Mouse (Mus musculus) megakaryocyte, embryonic 14.5 days (primary cell): Measurements from ENCODE around the gene Npr1. TPM values are rescaled to one million over a fixed set of nuclear protein-coding genes. Genes with fewer than 3 reads are reported as not detected.

Experiments
- H3K27me3 ChIP-seq: replicated peaks from 2 replicates; pipeline ENCODE3; 2012; ENCODE audit warnings: inconsistent platforms
- H3K36me3 ChIP-seq: replicated peaks from 2 replicates; pipeline ENCODE3; 2012; ENCODE audit warnings: low read length, inconsistent platforms, mixed read lengths
- H3K4me1 ChIP-seq: 2 replicates; pipeline ENCODE4 v1.6.1; 2012; ENCODE audit warnings: inconsistent platforms
- H3K4me3 ChIP-seq: replicated peaks from 2 replicates; pipeline ENCODE3; 2012; ENCODE audit warnings: moderate library complexity, mild to moderate bottlenecking, inconsistent platforms
- H3K9me3 ChIP-seq: 2 replicates; pipeline ENCODE4 v1.6.1; 2012; ENCODE audit warnings: inconsistent platforms
- FLI1 ChIP-seq: IDR thresholded peaks from 2 replicates; pipeline ENCODE4 v1.6.1; 2012; ENCODE audit warnings: low read length, inconsistent platforms, mixed read lengths
- GATA1 ChIP-seq: IDR thresholded peaks from 3 replicates; pipeline ENCODE4 v1.6.1; 2012; ENCODE audit warnings: mixed read lengths, low read length, inconsistent platforms, borderline replicate concordance
- polyA plus RNA-seq: library from polyadenylated mRNA; stranded (reverse); fragments of >175 nt; gene quantifications from 2 replicates; pipeline ENCODE4 v1.2.3, GENCODE M21; 2012; ENCODE audit warnings: low replicate concordance; ENCODE audit not compliant: insufficient read depth

Npr1 gene
- polyA plus RNA-seq, 1 experiment = 2.6 TPM

- H3K4me1 ChIP-seq = peaks cover 17% of the 10 kb centered on the region
- no peaks in the 10 kb centered on the region for H3K36me3 ChIP-seq
- H3K9me3 ChIP-seq = no peaks in the 10 kb centered on the region; the same call in 1 of the 2 replicates
- no peak overlapping the region for H3K4me3 ChIP-seq
- TF ChIP-seq FLI1 (no peak), GATA1 (no peak)
- no peaks in the 10 kb centered on the region for H3K27me3 ChIP-seq
Observed at GRCm38 (mm10) chr3:90440756-90441155, 24.9 kb downstream of the Npr1 start.

- Histone ChIP-seq H3K4me1 (peaks cover 13% of the 10 kb centered on the region), H3K27me3 (no peaks in the 10 kb centered on the region), H3K36me3 (no peaks in the 10 kb centered on the region), H3K9me3 (no peaks in the 10 kb centered on the region), H3K4me3 (no peak overlapping the region)
- TF ChIP-seq FLI1 (no peak), GATA1 (no peak)
Observed at GRCm38 (mm10) chr3:90437131-90437530, 28.5 kb downstream of the Npr1 start.

GRCm38 (mm10) chr3:90434073-90434730 lies 31.5 kb downstream of the Npr1 start:
- H3K4me1 ChIP-seq = peaks cover 40% of the 10 kb centered on the region
- H3K27me3 ChIP-seq = no peaks in the 10 kb centered on the region
- peak overlapping the region; percentile 92 for H3K4me3 ChIP-seq
- peaks cover 10% of the 10 kb centered on the region for H3K36me3 ChIP-seq
- TF ChIP-seq FLI1 = no peak
- no peak for TF ChIP-seq GATA1
- no peaks in the 10 kb centered on the region for H3K9me3 ChIP-seq

DNA sequence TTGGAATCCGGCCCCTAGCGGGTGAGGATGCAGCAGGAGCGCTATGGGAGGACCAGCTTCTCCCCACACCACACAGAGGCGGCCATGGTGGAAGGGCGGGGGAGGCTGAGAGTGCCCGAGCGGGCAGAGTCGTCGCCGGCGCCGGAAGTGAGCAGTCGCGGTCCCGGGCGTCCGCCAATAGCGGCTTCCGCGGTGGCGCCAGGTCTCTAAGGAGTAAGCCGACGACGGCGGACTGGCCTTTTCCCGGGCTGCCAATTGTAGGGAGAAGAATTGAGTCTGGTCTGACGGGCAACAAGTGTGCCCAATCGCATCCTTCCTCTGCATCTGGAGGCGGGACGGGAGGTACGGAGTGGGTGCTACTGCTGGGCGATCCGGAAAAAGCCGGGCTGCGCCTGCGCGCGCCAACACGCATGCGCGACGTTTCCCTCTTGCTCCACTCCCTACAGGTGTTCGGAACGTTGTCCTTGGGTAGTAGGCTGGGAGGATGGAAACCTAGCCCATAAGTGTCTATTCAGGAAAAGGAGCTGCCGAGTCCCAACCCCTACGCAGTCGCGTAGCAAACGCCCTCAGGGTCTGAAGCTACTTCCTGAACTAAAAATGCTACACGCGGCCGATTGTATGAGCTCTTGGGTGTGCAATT lies 32.2 kb downstream of the Npr1 start, which contains the start of gene Ints3:
Gene Ints3 (minus strand): TSS at position 242 of the 640 bp plus-strand sequence.
- H3K4me3 ChIP-seq = peak within 1 kb of the TSS; percentile 92
- peaks cover 47% of the 10 kb centered on the region for H3K4me1 ChIP-seq
- H3K9me3 ChIP-seq = no peaks in the 10 kb centered on the region
- no peaks in the 10 kb centered on the region for H3K27me3 ChIP-seq
- H3K36me3 ChIP-seq = peaks cover 13% of the 10 kb centered on the region
- TF ChIP-seq GATA1 (no peak), FLI1 (peak; percentile 64; the same call in 1 of the 2 replicates)

DNA sequence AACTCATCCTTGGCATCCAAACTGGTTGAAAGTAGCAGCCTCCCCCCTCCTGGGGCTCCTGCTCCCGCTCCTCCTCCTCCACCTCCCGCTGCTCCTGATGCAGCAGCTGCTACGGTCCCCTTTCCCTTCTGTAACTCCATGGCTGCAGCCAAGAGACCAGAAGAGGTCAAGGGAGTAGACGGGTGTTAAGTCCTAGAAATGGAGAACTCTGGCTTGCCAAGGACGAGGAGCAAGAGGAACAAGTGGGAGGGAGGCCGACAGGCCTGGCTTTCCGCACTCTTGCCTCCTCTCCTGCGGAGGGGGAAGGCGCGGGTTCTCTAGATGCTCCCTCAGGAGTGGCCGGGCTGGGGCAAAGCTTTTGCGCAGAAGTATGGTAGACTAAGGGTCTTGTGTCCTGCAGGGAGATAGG lies 32.9 kb downstream of the Npr1 start:
- H3K4me1 ChIP-seq = peaks cover 54% of the 10 kb centered on the region

GRCm38 (mm10) chr3:90432348-90432747 lies 33.3 kb downstream of the Npr1 start:
- peaks cover 58% of the 10 kb centered on the region for H3K4me1 ChIP-seq
- peak overlapping the region; percentile 92 for H3K4me3 ChIP-seq
- TF ChIP-seq GATA1 = no peak
- no peak for TF ChIP-seq FLI1
- H3K27me3 ChIP-seq = no peaks in the 10 kb centered on the region
- H3K9me3 ChIP-seq = no peaks in the 10 kb centered on the region
- H3K36me3 ChIP-seq = peaks cover 19% of the 10 kb centered on the region

More for the DNA sequence above, 32.9 kb downstream of the Npr1 start:
- peaks cover 19% of the 10 kb centered on the region for H3K36me3 ChIP-seq
- peak overlapping the region; percentile 92 for H3K4me3 ChIP-seq
- H3K9me3 ChIP-seq = no peaks in the 10 kb centered on the region
- TF ChIP-seq GATA1 (no peak), FLI1 (no peak)
- no peaks in the 10 kb centered on the region for H3K27me3 ChIP-seq

- TF ChIP-seq FLI1 (no peak), GATA1 (no peak)
- H3K4me3 ChIP-seq = no peak overlapping the region
- H3K27me3 ChIP-seq = no peaks in the 10 kb centered on the region
- no peaks in the 10 kb centered on the region for H3K9me3 ChIP-seq
- H3K36me3 ChIP-seq = peaks cover 36% of the 10 kb centered on the region
- H3K4me1 ChIP-seq = peaks cover 70% of the 10 kb centered on the region
Observed at GRCm38 (mm10) chr3:90429576-90429975, 36.1 kb downstream of the Npr1 start.

DNA sequence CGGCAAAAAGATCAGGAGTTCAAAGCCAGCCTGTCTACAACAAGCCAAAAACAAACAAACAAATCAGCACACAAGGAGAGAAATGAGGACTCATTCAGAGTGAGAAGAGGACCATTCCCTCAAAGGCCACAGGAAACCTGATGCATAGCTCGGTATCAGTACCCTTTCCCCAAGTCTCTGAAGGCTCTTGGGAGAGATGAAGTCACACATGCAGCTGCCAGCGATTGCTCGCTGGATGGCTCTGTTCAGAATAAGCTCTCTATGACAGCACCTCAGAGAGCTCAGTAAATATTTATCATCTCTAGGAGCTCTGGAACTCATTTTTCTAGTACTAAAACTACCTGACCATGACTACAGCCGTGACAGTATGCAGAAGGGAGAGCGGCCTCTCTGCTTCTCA lies 37.5 kb downstream of the Npr1 start:
- TF ChIP-seq GATA1 (no peak), FLI1 (no peak)
- H3K9me3 ChIP-seq = no peaks in the 10 kb centered on the region
- H3K27me3 ChIP-seq = no peaks in the 10 kb centered on the region
- no peak overlapping the region for H3K4me3 ChIP-seq
- peaks cover 49% of the 10 kb centered on the region for H3K36me3 ChIP-seq
- H3K4me1 ChIP-seq = peaks cover 74% of the 10 kb centered on the region

- Histone ChIP-seq H3K27me3 (no peaks in the 10 kb centered on the region), H3K4me1 (peaks cover 71% of the 10 kb centered on the region), H3K4me3 (no peak overlapping the region), H3K36me3 (peaks cover 55% of the 10 kb centered on the region), H3K9me3 (no peaks in the 10 kb centered on the region)
- TF ChIP-seq GATA1 = no peak
- TF ChIP-seq FLI1 = no peak
Observed at GRCm38 (mm10) chr3:90427574-90427973, 38.1 kb downstream of the Npr1 start.

DNA sequence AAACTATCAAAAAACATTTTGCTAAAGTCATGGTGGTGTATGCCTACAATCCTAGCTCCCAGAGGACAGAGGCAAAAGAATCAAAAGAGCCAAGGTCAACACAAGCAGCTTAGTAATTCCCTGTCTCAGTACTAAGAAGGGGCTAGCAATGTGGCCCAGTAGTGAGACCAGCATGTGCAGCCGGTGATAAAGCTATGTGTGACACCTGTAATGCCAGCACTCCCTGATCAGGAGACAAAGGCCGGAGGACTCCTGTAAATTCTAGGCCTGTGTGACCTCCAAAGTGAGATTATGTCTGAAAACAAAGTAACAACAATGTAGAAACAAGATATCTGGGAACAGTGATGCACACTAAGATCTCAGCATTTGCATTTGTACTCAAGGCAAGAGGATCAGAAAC lies 40.2 kb downstream of the Npr1 start:
- Histone ChIP-seq H3K4me3 (no peak overlapping the region), H3K27me3 (no peaks in the 10 kb centered on the region), H3K36me3 (peaks cover 74% of the 10 kb centered on the region), H3K9me3 (no peaks in the 10 kb centered on the region), H3K4me1 (peaks cover 51% of the 10 kb centered on the region)
- TF ChIP-seq GATA1 = no peak
- no peak for TF ChIP-seq FLI1
